Mouse (Mus musculus): ENCODE data around the gene Rnf31. TPM values are rescaled to one million over a fixed set of nuclear protein-coding genes. Genes with fewer than 3 reads are reported as not detected.

Rnf31 gene
- 10 to 100 TPM; 30.5 to 62.2 TPM for polyA plus RNA-seq (2017; shearing (Covaris generic))

DNA sequence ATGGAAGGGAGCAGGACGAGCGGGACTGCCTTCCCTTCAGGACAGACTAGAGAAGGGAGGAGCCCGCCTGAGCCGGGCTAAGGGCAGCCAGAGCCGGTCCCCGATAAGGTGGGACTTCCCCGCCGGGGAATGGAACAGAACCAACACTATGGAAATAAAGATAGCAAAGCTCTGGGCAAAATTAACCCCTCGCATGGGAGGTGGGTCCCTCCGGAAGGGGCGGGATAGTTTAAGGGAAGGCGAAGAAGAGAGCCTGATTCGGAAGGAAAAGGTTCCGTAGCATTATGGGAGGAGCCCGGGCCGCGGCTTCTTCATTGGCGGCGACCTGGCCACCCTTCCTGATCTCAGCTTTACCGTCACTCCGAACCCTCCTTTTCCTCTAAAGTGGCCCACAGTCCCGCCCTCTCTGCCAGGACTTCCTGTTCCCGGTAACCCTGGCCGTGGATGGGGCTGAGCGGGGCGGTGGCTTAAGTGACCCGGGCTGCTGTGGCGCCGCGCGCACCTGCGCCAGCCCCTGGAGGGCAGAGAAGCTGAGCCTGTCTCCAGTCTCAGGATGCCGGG is at the start of gene Rnf31:
Rnf31 (plus strand) TSS at position 378 of the 561 bp plus-strand sequence.

DNA sequence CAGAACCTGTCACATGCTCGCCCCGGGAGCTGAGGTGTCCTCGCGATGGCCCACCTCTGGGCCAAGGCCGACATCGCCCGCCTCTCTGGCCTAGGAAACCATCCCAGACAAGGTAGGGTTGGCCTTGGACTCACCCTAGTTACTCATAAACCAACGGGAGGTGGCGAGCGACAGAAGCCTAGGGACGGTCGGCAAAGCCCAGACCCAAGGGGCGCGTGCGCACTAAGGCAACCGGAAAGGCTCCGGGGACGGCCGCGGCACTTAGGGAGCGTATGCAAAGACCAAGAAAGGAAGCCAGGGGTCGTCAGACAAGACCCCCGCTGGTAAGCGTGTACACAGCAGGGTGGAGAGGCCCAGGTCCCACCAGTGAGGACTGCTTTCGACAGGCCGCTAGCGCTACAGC is 31.7 kb upstream of the Rnf31 start, which contains the start of gene Dcaf11:
Dcaf11 (plus strand) TSS at position 208 of the 403 bp plus-strand sequence.

DNA sequence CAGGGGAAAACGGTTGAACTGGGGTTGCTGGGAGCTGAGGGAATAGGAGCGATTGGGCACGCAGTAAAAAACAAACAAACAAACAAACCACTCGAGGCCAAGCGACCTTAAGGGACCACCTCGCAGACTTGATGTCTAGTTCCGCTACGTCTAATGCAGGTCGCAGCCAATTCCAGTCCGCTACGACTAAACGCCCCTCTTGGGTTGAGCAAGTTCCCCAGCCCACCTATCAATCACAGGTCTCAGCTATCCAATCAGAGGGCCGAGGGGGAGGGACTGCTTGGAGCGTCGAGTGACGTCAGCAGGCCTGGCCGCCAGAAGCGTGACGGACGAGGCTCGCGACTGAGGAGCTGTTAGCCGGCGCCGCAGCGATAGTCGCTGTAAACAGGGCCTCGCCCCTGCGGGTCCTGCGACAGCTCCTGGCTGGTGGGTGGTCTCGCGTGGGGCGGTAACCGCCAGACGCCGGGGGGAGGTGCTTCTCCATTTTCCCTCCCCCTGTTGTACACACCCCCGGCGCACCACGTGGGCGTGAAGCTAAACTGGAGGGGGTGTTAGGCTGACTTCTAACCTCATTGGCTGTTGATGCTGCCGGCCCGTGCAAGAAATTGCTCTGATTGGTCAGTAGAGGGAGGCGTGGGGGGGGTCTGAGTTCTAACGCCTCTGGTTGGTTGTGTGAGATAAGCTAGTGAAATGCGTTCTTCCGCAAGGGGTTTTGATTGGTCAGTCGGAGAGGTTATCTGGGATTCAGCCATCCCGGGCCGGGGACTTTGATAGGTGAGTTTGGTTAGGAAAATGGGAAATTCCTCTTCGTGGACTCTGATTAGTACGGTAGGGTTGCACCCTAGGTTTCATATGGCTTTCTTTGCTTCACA is 31.1 kb upstream of the Rnf31 start, which contains the start of gene A730061H03Rik:
A730061H03Rik (minus strand) TSS at position 205 of the 872 bp plus-strand sequence.

GRCm38 (mm10) chr14:55575302-55575701 is 16.2 kb upstream of the Rnf31 start, which contains the start of gene Fitm1:
TSS of gene Fitm1 (plus strand) at chr14:55575617.

GRCm38 (mm10) chr14:55577871-55578667 is 13.4 kb upstream of the Rnf31 start, which contains the start of gene Psme1:
TSS of gene Psme1 (plus strand) at chr14:55578123.

GRCm38 (mm10) chr14:55584702-55585565 is 6.6 kb upstream of the Rnf31 start, which contains the start of gene Emc9:
TSS of gene Emc9 (minus strand) at chr14:55585302.

DNA sequence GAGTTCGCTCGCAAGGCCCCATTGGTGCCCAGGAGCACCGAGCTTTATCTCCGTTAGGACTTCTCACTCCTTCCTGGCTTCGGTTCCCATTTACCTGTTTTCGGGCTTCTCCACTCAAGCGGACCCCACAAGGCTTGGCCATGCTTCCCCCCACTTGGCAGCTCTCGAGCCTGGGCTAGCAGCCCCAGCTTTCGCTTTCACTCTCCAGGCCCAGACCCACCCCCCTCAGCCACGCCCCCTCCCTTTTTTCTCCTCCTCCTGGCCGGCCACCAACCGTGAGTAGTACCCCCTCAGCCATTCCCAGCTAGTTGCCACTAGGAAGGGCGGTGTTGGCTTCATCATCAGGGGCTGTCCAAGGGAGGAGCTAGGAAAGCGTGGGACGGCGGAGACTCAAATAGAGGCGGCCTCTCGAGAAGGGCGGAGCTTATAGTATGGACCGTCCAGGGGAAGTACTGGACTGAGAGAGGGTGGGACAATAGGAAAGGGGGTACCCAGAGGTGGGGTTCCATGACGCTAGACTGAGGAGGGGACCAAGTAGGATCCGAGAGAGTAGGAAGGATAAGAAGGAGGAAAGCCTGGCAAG is 669 bp upstream of the Rnf31 start, which contains the start of gene Psme2:
Psme2 (minus strand) TSS at position 366 of the 583 bp plus-strand sequence.

DNA sequence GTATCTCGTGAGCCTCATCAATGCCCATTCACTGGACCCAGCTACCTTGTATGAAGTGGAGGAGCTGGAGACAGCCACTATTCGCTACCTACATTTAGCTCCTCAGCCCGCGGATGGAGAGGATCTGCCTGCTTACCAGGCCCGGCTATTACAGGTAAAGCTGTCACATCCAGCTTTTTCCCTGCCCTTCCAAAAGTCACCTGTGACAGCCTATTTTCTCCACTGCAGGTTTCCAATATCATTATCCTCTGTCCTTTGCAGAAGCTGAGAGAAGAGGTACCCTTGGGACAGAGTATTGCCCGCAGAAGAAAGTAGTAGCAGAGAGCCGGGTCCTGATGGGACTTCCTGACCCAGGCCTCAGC is 11.7 kb downstream of the Rnf31 start, which contains the start of gene Irf9:
Irf9 (plus strand) TSS at position 301 of the 362 bp plus-strand sequence.

GRCm38 (mm10) chr14:55617822-55618221 is 26.3 kb downstream of the Rnf31 start, which contains the start of gene Rec8:
TSS of gene Rec8 (plus strand) at chr14:55618037.

DNA sequence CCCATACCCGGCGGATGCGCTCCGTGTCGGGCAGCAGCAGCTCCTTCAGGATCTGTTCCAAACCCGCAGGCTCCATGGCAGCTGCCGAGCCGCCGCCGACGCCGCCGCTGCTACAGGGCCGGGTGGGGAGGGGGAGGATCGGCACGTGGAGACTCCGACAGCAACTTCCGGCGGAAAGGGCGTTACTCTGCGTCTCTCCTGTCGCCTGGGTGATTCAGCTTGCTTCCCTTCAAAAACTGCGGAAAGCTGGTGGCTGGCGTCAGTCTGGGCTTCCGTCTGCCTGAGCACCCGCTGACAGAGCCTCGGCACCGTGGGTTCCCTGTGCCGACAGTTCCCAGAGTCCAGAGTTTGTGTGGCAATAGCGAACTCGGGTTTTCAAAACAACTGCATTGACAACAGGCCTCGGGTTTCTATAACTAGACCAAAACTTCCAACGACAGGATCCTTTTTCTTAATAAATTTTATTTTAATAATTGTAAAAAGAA is 44.1 kb downstream of the Rnf31 start, which contains the start of gene Ipo4:
Ipo4 (minus strand) TSS at position 435 of the 485 bp plus-strand sequence.

DNA sequence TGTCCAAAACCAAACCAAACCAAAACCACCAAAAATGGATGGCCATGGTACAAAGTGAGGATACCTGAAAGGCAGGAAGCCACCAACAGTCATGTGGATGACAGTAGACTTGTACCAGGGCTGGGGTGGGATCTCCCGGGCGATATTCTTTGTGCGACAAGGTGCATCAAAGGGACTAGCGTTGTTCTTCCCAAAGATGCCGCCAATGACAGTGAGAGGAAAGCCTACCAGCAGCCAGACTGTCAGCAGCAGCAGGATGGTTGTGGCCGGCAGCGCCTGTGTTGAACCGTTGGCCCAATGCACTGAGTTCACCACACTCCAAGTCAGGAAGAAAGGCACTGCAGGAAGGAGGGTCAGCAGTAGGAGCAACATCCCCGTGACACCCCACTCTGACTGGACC is 46.3 kb downstream of the Rnf31 start, which contains the start of gene Gm49378:
Gm49378 (minus strand) TSS at position 101 of the 400 bp plus-strand sequence.

DNA sequence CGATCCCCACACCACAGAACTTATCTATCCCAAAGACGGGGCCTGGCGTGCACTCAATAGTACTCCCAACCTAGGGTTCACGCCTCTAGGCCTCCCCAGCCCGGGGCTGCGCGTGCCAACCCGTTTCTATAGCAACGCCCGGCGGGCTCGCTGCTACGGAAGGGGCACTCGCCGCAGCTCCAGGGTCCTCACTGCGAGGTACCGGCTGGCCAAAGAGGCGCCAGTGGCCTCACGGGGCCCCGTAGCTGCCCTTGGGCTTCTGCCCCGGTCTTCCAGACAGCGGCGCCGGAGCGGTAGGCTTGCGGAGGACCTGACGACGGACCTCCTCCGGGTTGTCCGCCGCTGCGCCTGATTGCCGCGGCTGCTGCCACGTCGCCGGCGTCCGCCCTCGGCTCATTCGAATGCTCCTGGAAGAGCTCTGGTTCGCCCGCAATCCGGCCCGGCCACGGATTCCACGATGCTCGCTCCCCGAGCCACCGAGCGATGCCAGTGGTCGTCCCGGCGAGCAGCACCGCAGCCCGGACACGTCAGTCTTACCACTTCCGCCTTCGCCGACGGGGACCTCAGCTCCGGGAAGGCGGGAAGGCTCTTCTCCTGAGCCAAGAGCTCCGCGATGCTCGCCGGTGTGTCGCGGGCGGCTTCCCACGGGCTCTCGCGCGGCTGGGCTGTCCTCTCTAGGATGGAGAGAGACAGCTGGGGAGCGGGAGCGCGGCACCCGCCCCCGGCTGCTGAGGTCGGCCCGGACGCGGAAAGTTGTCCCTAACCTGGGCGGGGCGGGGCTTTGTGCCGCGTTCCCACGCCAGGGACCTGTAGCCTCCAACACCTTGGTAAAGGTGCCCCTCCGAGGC is 51.8 kb downstream of the Rnf31 start, which contains the start of gene Tm9sf1:
Tm9sf1 (minus strand) TSS at position 747 of the 848 bp plus-strand sequence.

GRCm38 (mm10) chr14:55649884-55650283 is 58.4 kb downstream of the Rnf31 start, which contains the start of gene Tssk4:
TSS of gene Tssk4 (plus strand) at chr14:55650184.

Other genes starting within 250 kb of the Rnf31 start
- gene Dhrs4, start 113.0 kb upstream of the Rnf31 start, polyA plus RNA-seq (2017; shearing (Covaris generic)): 10 to 100 TPM; 46.9 to 50.3 TPM
- 1 to 10 TPM in 1 of 2 experiments, under 1 TPM in 1; 0.97 to 1.0 TPM for gene Carmil3, start 101.1 kb upstream of the Rnf31 start, polyA plus RNA-seq (2017; shearing (Covaris generic))
- under 1 TPM in 1 of 2 experiments, not detected in 1; 0.75 TPM for gene Cpne6, start 81.3 kb upstream of the Rnf31 start, polyA plus RNA-seq (2017; shearing (Covaris generic))
- gene Nrl, start 66.7 kb upstream of the Rnf31 start, polyA plus RNA-seq (2017; shearing (Covaris generic)): under 1 TPM; 0.11 to 0.16 TPM
- 10 to 100 TPM in 1 of 2 experiments, 1 to 10 TPM in 1; 9.6 to 27.7 TPM for gene Pck2, start 51.4 kb upstream of the Rnf31 start, polyA plus RNA-seq (2017; shearing (Covaris generic))
- 100 to 1,000 TPM; 127 to 137 TPM for gene Dcaf11, start 31.7 kb upstream of the Rnf31 start, polyA plus RNA-seq (2017; shearing (Covaris generic))
- gene A730061H03Rik, start 31.3 kb upstream of the Rnf31 start, polyA plus RNA-seq (2017; shearing (Covaris generic)): 1 to 10 TPM; 2.3 to 5.0 TPM
- gene Fitm1, start 16.1 kb upstream of the Rnf31 start, polyA plus RNA-seq (2017; shearing (Covaris generic)): not detected
- 1,000 to 10,000 TPM; 1,262 to 1,326 TPM for gene Psme1, start 13.6 kb upstream of the Rnf31 start, polyA plus RNA-seq (2017; shearing (Covaris generic))
- gene Emc9, start 6.4 kb upstream of the Rnf31 start, polyA plus RNA-seq (2017; shearing (Covaris generic)): 10 to 100 TPM; 29.1 to 38.6 TPM
- gene Psme2, start 595 bp upstream of the Rnf31 start, polyA plus RNA-seq (2017; shearing (Covaris generic)): 1,000 to 10,000 TPM; 1,039 to 1,128 TPM
- gene Irf9, start 11.9 kb downstream of the Rnf31 start, polyA plus RNA-seq (2017; shearing (Covaris generic)): 100 to 1,000 TPM; 169 to 197 TPM
- 1 to 10 TPM; 2.8 to 5.6 TPM for gene Rec8, start 26.3 kb downstream of the Rnf31 start, polyA plus RNA-seq (2017; shearing (Covaris generic))
- 10 to 100 TPM; 31.1 to 45.2 TPM for gene Ipo4, start 44.2 kb downstream of the Rnf31 start, polyA plus RNA-seq (2017; shearing (Covaris generic))
- 1 to 10 TPM; 1.6 to 2.2 TPM for gene Gm49378, start 46.2 kb downstream of the Rnf31 start, polyA plus RNA-seq (2017; shearing (Covaris generic))
- 10 to 100 TPM; 64.4 to 75.6 TPM for gene Tm9sf1, start 52.1 kb downstream of the Rnf31 start, polyA plus RNA-seq (2017; shearing (Covaris generic))
- 1 to 10 TPM; 1.3 to 1.6 TPM for gene Tssk4, start 58.5 kb downstream of the Rnf31 start, polyA plus RNA-seq (2017; shearing (Covaris generic))
- gene Mdp1, start 68.8 kb downstream of the Rnf31 start, polyA plus RNA-seq (2017; shearing (Covaris generic)): 100 to 1,000 TPM; 101 to 105 TPM
- gene Gmpr2, start 80.2 kb downstream of the Rnf31 start, polyA plus RNA-seq (2017; shearing (Covaris generic)): 10 to 100 TPM; 34.4 to 55.8 TPM
- gene Nedd8, start 80.4 kb downstream of the Rnf31 start, polyA plus RNA-seq (2017; shearing (Covaris generic)): 100 to 1,000 TPM; 479 to 482 TPM
- 10 to 100 TPM; 50.8 to 60.2 TPM for gene Tinf2, start 90.1 kb downstream of the Rnf31 start, polyA plus RNA-seq (2017; shearing (Covaris generic))
- under 1 TPM; 0.32 to 0.81 TPM for gene Tgm1, start 122.2 kb downstream of the Rnf31 start, polyA plus RNA-seq (2017; shearing (Covaris generic))
- 10 to 100 TPM; 57.8 to 79.6 TPM for gene Rabggta, start 130.6 kb downstream of the Rnf31 start, polyA plus RNA-seq (2017; shearing (Covaris generic))
- gene Dhrs1, start 154.0 kb downstream of the Rnf31 start, polyA plus RNA-seq (2017; shearing (Covaris generic)): 10 to 100 TPM; 39.5 to 63.1 TPM
- 10 to 100 TPM; 38.9 to 45.7 TPM for gene Nop9, start 154.0 kb downstream of the Rnf31 start, polyA plus RNA-seq (2017; shearing (Covaris generic))
- gene Cideb, start 166.8 kb downstream of the Rnf31 start, polyA plus RNA-seq (2017; shearing (Covaris generic)): not detected
- under 1 TPM; 0.17 to 0.21 TPM for gene Ltb4r2, start 169.7 kb downstream of the Rnf31 start, polyA plus RNA-seq (2017; shearing (Covaris generic))
- 10 to 100 TPM; 13.2 to 19.4 TPM for gene Ltb4r1, start 174.3 kb downstream of the Rnf31 start, polyA plus RNA-seq (2017; shearing (Covaris generic))
- under 1 TPM; 0.16 to 0.32 TPM for gene Adcy4, start 192.4 kb downstream of the Rnf31 start, polyA plus RNA-seq (2017; shearing (Covaris generic))
- gene Ripk3, start 197.2 kb downstream of the Rnf31 start, polyA plus RNA-seq (2017; shearing (Covaris generic)): 100 to 1,000 TPM in 1 of 2 experiments, 10 to 100 TPM in 1; 72.7 to 103 TPM
- not detected for gene Nfatc4, start 231.4 kb downstream of the Rnf31 start, polyA plus RNA-seq (2017; shearing (Covaris generic))

All from activated CD4-positive, CD25-positive, alpha-beta regulatory T cell (primary cell).